Mouse (Mus musculus): ENCODE data around the gene Tmem269. TPM values are rescaled to one million over a fixed set of nuclear protein-coding genes. Genes with fewer than 3 reads are reported as not detected.

Tmem269 gene
- polyA plus RNA-seq, 1 experiment, result 1.2 TPM

DNA sequence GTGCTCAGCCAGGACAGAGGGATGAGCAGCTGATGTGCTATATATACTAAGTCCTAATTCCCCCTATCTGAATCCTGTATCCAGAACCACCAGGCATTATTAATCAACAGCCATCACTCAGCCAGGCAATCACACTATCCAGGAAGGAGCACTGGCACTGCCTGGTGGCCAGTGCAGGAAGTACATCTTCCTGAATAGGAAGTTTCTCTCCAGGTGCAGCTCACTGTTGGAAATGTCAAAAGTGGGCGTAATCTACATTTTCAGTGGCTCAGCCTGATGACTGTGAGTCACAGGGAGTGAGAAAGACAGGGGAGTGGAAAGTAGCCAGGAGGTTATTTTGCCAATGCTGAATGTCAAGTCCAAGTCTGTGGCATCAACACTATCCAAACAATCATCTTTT, 5.7 kb upstream of the Tmem269 start:
- no peak for TF ChIP-seq POLR2A (IDR thresholded peaks at IDR 0.05; ENCODE audit: extremely low read depth, insufficient read depth, low read length)
- TF ChIP-seq CTCF (IDR thresholded peaks at IDR 0.05; ENCODE audit: extremely low read depth, insufficient read depth, low read length), result peak; percentile 68
- Histone ChIP-seq H3K4me1 (ENCODE audit: control insufficient read depth, insufficient read depth, low read length) (no peaks in the 10 kb centered on the region), H3K27ac (ENCODE audit: insufficient read depth, low read length) (no peak overlapping the region), H3K4me3 (ENCODE audit: insufficient read depth, low read length) (no peak overlapping the region)

DNA sequence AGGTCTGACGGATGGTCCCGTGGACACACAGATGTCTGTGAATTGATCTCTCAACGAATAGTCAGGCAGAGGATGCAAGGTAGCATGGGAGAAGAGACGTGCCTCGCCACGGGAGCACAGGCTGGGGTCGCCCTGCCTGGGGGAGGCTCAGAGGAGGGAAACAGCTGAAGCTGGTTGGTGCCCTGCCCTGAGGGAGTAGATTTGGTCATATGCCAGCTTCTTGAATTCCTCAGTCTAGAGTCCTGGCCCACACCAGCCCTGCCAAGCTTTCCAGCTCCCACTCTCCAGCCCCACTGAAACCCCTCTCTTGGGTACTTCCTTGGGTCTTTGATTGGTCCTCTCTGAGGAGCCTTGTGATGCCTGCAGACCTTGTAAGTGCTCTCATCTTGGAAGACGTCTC, 1.4 kb downstream of the Tmem269 start:
- TF ChIP-seq CTCF (IDR thresholded peaks at IDR 0.05; ENCODE audit: extremely low read depth, insufficient read depth, low read length), result no peak
- TF ChIP-seq POLR2A (IDR thresholded peaks at IDR 0.05; ENCODE audit: extremely low read depth, insufficient read depth, low read length), result no peak
- H3K27ac ChIP-seq (ENCODE audit: insufficient read depth, low read length), result no peak overlapping the region

DNA sequence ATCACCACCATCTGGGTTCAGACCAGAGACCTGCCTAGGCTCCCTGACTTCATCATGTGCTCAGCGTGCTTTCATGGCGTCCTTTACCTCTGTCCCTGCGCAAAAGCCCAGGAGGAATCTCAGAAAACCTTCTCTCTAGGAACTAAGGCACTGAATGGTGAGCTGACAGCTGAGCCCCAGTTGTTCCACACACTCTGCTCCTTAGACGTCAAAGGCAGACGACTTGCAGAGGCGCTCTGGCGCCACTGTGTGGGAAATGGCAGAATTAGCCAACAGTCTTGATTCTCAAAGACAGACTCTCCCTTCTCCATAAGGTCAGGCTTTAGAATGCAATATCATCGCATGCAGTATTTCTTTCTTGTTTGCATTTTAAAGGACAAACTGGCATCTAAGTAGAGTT, 13.3 kb downstream of the Tmem269 start:
- Histone ChIP-seq H3K27ac (ENCODE audit: insufficient read depth, low read length) (no peak overlapping the region), H3K4me1 (ENCODE audit: control insufficient read depth, insufficient read depth, low read length) (no peaks in the 10 kb centered on the region), H3K4me3 (ENCODE audit: insufficient read depth, low read length) (no peak overlapping the region)
- TF ChIP-seq POLR2A (IDR thresholded peaks at IDR 0.05; ENCODE audit: extremely low read depth, insufficient read depth, low read length) (no peak), CTCF (IDR thresholded peaks at IDR 0.05; ENCODE audit: extremely low read depth, insufficient read depth, low read length) (peak; percentile 94)

More for the DNA sequence above, 1.4 kb downstream of the Tmem269 start:
- Histone ChIP-seq H3K4me3 (ENCODE audit: insufficient read depth, low read length) (no peak overlapping the region), H3K4me1 (ENCODE audit: control insufficient read depth, insufficient read depth, low read length) (no peaks in the 10 kb centered on the region)

DNA sequence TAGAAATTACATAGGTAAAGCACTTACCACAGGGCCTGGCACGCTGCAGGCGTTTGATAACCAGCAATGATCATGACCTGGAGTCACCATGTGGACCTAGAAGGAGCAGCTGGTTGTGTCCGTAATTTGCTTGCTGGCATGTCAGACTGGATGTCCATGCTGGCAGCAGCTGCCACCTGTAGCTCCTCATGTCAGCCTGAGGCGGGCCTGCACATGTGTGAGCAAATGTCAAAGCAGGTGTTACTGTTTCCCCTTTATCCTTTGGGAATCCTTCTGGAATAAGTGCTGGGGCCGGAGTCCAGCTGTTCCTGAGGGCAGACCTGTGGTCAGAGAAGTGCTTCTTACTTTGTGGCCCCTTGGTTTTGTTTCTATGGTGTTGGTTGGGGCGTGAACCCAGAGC, 19.9 kb downstream of the Tmem269 start:
- no peak for TF ChIP-seq CTCF (IDR thresholded peaks at IDR 0.05; ENCODE audit: extremely low read depth, insufficient read depth, low read length)

DNA sequence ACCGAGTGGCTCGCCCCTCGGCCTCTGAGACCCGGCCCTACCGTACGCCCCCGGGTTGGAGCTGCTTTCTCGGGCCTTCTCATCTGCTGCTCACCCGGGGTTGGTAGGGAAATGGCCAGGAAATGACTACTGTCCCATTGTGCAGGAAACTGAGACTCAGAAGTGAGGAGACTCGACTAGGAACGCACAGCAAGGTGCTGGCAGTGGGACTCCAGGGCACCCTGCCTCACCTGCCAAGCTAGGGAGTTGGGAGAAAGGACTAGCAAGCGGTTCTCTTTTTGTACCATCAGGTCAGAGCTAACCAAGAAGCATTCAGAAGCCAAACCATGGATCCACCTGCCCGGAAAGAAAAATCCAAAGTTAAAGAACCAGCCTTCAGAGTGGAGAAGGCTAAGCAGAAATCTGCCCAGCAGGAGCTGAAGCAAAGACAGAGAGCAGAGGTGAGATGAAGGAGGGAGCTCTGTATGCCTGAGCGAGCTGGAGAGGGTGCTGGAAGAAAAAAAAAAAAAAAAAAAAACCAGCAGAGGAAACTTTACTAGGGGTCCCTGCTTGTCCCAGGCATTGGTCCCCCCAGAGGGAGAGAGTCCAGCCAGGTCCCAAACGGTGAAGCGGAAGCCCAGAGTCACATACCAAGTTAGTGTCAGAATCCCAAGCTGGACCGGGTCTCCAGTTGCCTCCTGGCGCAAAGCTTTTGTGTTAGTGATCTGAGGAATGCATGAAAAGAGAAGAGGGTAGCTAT, 22.3 kb downstream of the Tmem269 start:
- Histone ChIP-seq H3K27ac (ENCODE audit: insufficient read depth, low read length) (no peak overlapping the region), H3K4me1 (ENCODE audit: control insufficient read depth, insufficient read depth, low read length) (peaks cover 1% of the 10 kb centered on the region; the same call in 1 of the 2 replicates), H3K4me3 (ENCODE audit: insufficient read depth, low read length) (peak overlapping the region; percentile 46)
- TF ChIP-seq POLR2A (IDR thresholded peaks at IDR 0.05; ENCODE audit: extremely low read depth, insufficient read depth, low read length) (no peak), CTCF (IDR thresholded peaks at IDR 0.05; ENCODE audit: extremely low read depth, insufficient read depth, low read length) (no peak)

More for the DNA sequence above, 19.9 kb downstream of the Tmem269 start:
- Histone ChIP-seq H3K4me3 (ENCODE audit: insufficient read depth, low read length) (no peak overlapping the region), H3K4me1 (ENCODE audit: control insufficient read depth, insufficient read depth, low read length) (peaks cover 1% of the 10 kb centered on the region; the same call in 1 of the 2 replicates), H3K27ac (ENCODE audit: insufficient read depth, low read length) (no peak overlapping the region)

DNA sequence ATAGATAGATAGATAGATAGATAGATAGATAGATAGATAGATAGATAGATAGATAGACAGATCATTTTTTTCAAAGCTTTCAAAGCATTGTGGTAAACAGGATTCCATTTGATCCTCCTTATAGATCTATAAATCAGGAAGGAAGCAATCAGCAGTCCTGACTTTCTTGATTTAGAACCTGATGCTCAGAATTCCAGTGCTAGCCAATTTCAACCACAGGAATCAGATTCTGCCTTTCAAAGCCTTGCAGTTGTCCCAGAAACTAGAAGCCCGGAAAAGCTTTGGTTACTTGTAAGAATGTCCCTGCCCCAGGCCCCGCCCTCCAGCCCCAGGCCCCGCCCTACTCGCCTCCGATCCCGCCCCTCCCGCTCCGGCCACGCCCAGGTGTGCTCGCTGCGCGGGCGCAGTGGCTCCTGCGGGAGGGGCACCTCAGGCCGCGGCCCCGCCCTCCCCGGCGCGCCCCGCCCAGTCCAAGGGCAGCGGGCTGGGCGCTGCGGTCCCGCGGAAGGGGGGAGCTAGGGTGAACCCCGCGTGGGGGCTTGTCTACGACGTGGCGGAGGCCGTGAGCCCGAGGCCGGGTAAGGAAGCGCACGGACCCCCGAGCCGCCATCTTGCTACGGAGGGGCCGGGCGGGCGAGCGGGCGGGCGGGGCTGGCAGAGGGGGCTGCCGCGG, 23.0 kb downstream of the Tmem269 start, which contains the start of gene Svbp:
Gene Svbp, plus strand, starts transcription at position 398 of the 673 bp plus-strand sequence.
- Histone ChIP-seq H3K27ac (ENCODE audit: insufficient read depth, low read length) (no peak within 1 kb of the TSS), H3K4me3 (ENCODE audit: insufficient read depth, low read length) (peak within 1 kb of the TSS; percentile 46), H3K4me1 (ENCODE audit: control insufficient read depth, insufficient read depth, low read length) (peaks cover 1% of the 10 kb centered on the region; the same call in 1 of the 2 replicates)
- TF ChIP-seq POLR2A (IDR thresholded peaks at IDR 0.05; ENCODE audit: extremely low read depth, insufficient read depth, low read length) (no peak), CTCF (IDR thresholded peaks at IDR 0.05; ENCODE audit: extremely low read depth, insufficient read depth, low read length) (no peak)

DNA sequence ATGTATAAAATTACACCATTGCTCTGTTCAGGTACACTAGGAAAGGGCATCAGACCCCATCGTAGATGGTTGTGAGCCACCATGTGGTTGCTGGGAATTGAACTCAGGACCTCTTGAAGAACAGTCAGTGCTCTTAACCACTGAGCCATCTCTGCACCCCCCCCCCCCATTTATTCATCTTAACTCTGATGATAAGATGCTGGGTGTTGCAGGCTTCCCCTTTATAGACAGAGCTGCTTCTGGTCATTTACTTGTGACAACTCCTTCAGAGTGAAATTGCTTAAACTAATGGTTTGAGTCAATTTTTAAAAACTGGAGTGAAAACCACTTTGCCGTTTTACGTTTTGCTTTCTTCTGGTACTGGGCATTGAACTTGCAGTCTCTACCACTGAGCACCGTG, 25.3 kb downstream of the Tmem269 start:
- TF ChIP-seq POLR2A (IDR thresholded peaks at IDR 0.05; ENCODE audit: extremely low read depth, insufficient read depth, low read length) (no peak), CTCF (IDR thresholded peaks at IDR 0.05; ENCODE audit: extremely low read depth, insufficient read depth, low read length) (no peak)
- no peak overlapping the region for H3K4me3 ChIP-seq (ENCODE audit: insufficient read depth, low read length)
- peaks cover 1% of the 10 kb centered on the region; the same call in 1 of the 2 replicates for H3K4me1 ChIP-seq (ENCODE audit: control insufficient read depth, insufficient read depth, low read length)
- no peak overlapping the region for H3K27ac ChIP-seq (ENCODE audit: insufficient read depth, low read length)

DNA sequence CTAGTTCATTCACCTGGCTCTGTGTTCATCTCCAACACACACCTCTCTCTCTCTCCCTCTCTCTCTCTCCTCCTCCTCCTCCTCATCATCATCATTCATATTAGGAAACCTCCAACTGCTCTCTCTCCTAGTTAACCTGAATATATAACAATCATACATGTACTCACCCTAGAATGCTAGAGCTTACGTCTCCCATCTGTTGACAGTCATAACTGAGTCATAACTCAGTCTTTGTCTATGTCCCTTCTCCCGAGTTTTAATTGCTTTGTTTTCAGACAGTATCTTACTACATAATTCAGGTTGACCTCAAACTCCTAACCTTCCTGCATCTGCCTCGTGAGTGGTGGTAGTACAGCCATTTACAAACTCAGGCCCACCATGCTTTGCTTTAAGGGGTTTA, 26.7 kb downstream of the Tmem269 start:
- Histone ChIP-seq H3K4me3 (ENCODE audit: insufficient read depth, low read length) (no peak overlapping the region), H3K4me1 (ENCODE audit: control insufficient read depth, insufficient read depth, low read length) (peaks cover 1% of the 10 kb centered on the region; the same call in 1 of the 2 replicates), H3K27ac (ENCODE audit: insufficient read depth, low read length) (no peak overlapping the region)
- no peak for TF ChIP-seq CTCF (IDR thresholded peaks at IDR 0.05; ENCODE audit: extremely low read depth, insufficient read depth, low read length)
- no peak for TF ChIP-seq POLR2A (IDR thresholded peaks at IDR 0.05; ENCODE audit: extremely low read depth, insufficient read depth, low read length)

DNA sequence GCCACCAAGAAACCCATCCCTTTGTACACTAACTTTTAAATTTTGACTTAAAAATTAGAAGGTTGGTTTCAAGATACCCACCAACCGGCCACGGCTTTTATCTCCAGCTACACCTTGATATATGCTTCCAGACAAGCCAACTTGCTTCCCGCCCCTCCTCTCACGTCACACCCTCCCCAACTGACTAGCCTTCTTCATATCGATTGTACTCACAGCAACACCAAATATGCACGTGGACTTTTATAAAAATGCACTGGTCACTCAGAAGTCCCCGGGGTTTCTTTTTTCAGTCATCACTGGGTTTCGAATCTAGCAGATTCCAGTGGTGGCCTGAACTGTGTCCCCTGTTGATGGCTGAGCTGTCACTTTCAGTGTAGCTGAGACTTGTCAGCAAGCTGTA, 27.4 kb downstream of the Tmem269 start:
- Histone ChIP-seq H3K4me1 (ENCODE audit: control insufficient read depth, insufficient read depth, low read length) (no peaks in the 10 kb centered on the region), H3K27ac (ENCODE audit: insufficient read depth, low read length) (no peak overlapping the region), H3K4me3 (ENCODE audit: insufficient read depth, low read length) (no peak overlapping the region)
- TF ChIP-seq CTCF (IDR thresholded peaks at IDR 0.05; ENCODE audit: extremely low read depth, insufficient read depth, low read length) (no peak), POLR2A (IDR thresholded peaks at IDR 0.05; ENCODE audit: extremely low read depth, insufficient read depth, low read length) (no peak)

DNA sequence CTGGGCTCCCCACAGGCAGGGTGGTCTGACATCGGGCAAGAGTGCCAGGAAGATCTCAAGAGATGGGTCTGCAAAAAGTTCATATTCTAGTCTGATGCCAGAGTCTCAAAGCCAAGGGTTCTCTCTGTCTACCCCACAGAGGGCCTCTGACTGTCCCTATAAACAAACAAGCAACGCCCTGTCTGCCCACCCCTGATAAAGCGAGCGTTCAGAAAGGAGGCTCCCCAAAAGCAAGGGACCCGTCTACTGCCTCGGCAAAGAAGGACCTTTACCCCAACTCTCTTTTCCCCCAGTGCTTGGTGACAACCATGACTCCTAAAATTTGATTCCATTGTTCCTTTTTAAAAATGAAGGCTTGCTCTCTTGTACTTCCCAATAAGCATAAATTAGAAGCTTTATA, 28.2 kb downstream of the Tmem269 start, which contains the start of gene Ermap:
Gene Ermap, minus strand, starts transcription at position 148 of the 400 bp plus-strand sequence.
- H3K4me3 ChIP-seq (ENCODE audit: insufficient read depth, low read length), result no peak within 1 kb of the TSS
- H3K4me1 ChIP-seq (ENCODE audit: control insufficient read depth, insufficient read depth, low read length), result no peaks in the 10 kb centered on the region
- TF ChIP-seq POLR2A (IDR thresholded peaks at IDR 0.05; ENCODE audit: extremely low read depth, insufficient read depth, low read length), result no peak
- no peak for TF ChIP-seq CTCF (IDR thresholded peaks at IDR 0.05; ENCODE audit: extremely low read depth, insufficient read depth, low read length)
- no peak within 1 kb of the TSS for H3K27ac ChIP-seq (ENCODE audit: insufficient read depth, low read length)
